Mouse (Mus musculus) adrenal gland (tissue): ENCODE results near the gene Uvssa.
"Not testable (repeated sequence)": the region's sequence is repeated elsewhere in the genome, so short reads cannot be mapped to it uniquely, and the experiment has no call there.

Experiments used
- intact Hi-C: fragments of 180-260 bp; cut with DNase I; formaldehyde crosslinking; loops from one replicate; pipeline ENCODE4 v1.15.1; 2025
- long read RNA-seq, 2 experiments: library from polyadenylated mRNA; unstranded; transcript quantifications; one replicate each; pipeline ENCODE4 v2.0.0; 2020; ENCODE audit warnings: borderline replicate concordance in 1 of 2; ENCODE audit not compliant: insufficient replicate concordance in 1 of 2

Uvssa gene
- long read RNA-seq, experiment 1, partial matches to known transcripts: 1 of 16 reads
- long read RNA-seq, experiment 1, other reads (novel, unspliced or antisense): 15 of 16 reads
- long read RNA-seq, experiment 2, partial matches to known transcripts: 2 of 9 reads
- long read RNA-seq, experiment 2, other reads (novel, unspliced or antisense): 7 of 9 reads

DNA sequence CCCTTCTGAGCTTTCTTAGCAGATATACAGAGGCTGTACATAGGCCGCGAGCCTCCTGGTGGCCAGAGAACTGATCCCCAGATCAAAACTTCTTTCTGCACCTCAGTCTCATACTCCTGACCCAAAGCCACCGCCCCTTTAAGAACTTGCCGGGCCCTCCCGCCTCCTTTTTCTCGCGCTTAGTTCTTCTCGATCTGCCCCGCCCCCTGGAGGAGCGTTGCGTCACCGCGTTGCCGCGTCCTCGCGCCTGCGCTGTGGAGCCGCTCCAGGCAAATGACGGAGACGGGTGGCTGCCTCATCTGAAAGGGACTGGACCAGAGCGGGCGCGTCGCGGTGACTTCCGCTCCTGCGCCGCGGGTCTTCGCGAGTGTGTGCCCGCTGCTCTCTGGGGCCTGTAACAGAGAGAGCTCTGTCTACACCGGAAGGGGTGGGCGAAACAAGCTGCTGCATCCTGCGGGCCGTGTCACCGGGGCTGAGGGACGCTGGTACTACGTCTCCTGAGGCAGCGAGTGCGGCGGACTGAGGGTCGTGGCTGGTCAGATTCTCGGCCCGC is at the start of gene Uvssa:
Gene Uvssa, plus strand, starts transcription at position 248 of the 553 bp plus-strand sequence.
- intact Hi-C loops: loop anchor here (2.0 to 5.0 kb wide), 2 partner anchors 41 to 104 kb away; partner anchors contain the start of genes Ctbp1 and Maea

DNA sequence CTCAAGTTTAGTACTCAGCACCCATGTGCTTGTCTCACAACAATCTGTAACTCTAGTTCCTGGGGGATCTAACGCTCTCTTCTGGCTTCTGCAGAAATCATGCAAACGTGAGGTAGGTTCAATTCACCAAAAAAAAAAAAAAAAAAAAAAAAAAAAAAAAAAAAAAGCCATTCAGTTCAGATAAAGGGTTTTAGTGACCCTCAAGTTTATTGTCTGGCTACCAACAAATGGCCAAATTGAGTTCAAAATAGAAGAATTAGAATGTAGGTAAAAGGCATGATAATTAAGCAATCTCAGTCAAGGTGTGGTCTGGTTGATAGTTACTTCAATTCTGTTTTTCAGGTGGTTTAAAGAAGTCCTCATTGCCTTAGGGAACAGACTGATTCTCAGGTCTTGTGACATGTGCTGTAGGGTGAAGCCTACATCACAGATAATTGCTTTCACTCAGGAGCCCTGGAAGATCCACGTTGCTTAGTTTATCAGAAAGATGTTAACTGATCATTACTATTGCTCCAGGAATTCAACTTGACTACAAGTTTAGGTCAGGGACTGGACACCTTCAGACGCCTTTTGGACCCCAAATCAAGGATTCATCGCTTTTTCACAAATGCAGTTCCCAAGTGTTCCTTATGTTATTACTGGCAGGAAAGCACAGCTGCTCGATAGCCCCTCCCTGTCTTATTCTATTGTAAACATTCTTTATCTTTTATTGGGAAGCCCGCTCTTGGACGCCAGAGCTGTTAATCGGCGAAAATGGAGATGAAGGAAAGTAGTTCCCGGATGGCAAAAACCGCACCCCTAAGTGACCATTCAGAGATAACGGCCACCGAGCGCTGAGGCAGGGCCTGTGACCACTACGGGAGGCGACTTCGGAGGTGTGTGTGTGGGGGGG is 43.7 kb upstream of the Uvssa start:
- intact Hi-C loops: loop anchor here (5.0 kb wide), 1 partner anchor 43 kb away; the partner anchor contains the start of gene Uvssa

DNA sequence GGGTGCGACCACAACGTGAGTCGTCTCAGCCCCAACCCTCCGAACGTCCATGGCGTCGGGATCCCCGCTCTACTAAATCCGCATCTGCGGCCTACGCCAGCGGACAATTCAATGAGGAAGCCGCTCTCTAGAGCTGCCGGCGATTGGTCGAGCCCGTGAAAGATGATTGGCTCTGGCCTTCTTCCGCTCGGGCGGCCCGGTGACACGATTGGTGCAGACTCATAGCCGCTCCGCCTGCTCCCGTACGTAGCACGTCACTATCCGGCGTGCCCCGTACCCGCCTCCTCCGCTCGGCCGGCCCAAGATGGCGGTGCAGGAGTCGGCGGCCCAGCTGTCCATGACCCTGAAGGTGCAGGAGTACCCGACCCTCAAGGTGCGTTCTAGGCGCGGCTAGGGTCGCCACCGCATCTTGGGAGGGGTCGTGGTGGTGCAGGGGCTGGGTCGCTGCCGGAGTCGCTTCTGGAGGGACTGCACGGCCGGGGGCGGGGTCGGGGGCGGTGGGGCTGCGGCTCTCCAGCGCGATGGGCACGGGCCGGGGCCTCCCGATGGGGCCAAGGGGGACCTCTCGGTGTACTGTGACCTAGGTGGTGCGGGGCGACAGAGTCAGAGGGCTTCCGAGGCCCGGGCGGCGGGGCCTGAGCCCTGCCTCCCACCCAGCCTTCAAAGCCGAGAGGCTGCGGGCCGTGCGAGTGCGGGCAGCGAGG is 42.9 kb upstream of the Uvssa start, which contains the start of gene Maea:
Gene Maea, plus strand, starts transcription at position 237 of the 704 bp plus-strand sequence.
- intact Hi-C loops: loop anchor here (5.0 kb wide), 1 partner anchor 42 kb away; the partner anchor contains the start of gene Uvssa

DNA sequence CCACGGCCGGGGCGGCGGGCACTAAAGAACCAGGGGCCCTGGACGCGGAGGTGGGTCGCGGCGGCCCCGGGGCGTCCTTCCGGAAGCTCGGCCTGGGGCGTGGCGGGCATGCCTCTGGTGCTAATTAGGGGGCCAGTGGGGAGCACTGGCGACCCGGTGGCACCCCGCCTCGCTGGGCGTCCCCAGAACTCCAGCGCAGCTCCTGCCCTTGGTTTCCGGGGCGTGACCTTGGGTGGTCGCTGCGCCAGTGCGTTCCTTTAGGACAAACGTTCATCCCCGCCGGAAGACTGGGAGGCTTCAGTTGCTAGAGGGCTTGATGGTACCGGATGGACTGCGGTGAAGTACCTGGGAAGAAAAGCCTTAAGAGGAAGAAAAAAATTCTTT is 42.4 kb upstream of the Uvssa start:
- intact Hi-C loops: loop anchor here (5.0 kb wide), 1 partner anchor 41 kb away; the partner anchor contains the start of gene Uvssa

DNA sequence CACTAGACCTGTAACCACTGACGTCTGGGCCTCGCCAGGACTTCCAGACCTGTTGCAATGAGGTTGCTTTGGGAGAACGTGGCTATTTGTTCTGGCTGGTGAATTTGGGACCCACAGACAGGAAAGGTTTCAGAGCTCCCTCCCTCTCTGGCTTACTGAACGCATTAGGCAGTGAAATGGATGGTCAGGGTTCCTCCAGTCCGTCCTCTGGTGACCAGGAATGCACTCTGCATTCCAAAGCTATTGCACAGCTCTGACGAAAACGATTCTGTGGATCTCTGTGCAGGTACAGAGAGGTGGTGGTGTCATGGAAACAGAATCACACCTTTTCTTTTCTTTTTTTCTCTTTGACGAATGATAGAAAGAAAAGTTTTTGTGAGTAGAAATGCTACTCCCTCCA is 41.1 kb upstream of the Uvssa start:
- intact Hi-C loops: loop anchor here (5.0 kb wide), 1 partner anchor 40 kb away; the partner anchor contains the start of gene Uvssa

DNA sequence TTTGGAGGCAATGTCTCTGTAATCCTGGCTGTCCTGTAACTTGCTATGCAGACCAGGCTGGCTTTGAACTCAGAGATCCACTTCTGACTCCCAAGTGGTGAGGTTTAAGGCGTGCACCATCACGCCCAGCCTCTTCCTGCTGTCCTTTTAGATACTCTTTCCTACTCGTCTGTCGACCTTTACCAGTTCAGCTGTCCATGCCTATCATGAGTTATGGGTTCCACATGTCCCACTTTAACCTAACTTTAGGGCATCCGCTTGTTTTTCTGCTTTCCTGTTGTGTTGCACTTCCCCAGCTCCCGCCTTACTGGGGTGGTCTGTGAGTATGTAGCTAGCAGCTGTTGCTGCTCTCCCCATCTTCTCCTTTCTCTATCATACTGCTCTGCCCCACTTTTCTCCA is 37.2 kb upstream of the Uvssa start:
- intact Hi-C loops: no loop called here

DNA sequence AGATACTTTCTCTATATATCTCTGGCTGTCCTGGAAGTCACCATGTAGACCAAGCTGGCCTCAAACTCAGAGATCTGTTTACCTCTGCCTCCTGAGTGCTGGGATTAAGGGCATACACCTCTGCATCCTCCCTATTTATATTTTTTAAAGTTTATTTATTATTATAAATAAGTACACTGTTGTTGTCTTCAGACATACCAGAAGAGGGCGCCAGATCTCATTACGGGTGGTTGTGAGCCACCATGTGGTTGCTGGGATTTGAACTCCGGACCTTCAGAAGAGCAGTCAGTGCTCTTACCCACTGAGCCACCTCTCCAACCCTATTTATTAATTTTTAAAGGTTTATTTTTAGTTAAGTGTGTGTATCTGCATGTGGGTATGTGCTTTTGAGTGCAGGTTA is 36.1 kb upstream of the Uvssa start:
- intact Hi-C loops: not testable (repeated sequence)

DNA sequence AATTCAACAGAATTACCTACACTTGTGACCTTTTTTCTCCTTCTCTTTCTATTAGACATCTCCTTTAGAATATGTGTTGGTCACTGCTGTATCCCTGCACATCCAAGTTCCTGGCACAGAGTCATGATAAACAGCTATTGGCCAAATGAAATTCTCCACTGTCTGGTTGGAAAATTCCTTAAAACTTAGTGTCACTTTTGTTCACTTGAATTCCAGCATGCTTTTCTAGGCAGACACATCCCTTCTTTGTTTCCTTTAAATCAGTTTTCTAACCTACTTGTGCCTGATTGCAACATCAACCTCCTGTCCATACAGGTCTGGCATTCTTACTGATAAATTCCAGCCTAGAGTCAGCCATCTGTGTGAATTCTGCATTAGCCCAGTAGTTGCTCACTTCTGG is 35.5 kb upstream of the Uvssa start:
- intact Hi-C loops: no loop called here

DNA sequence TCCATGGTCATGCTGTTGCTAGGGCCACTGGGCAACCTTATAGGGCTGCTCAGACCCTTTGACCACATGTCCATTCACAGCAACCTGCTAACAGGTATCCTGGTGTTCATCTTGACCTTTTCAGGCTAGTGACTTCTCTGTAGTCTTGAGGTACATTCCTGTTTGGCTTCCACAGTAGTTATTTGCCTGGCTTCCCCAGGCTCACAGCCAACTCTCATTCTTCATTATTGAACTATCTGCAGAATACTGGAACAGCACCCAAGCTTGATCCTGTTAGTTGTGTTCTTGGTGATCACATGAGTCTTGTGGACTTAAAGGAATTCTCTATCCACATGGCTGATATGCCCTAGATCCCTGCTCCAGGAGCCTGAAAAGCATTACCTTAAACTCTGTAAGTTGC is 34.8 kb upstream of the Uvssa start:
- intact Hi-C loops: no loop called here

DNA sequence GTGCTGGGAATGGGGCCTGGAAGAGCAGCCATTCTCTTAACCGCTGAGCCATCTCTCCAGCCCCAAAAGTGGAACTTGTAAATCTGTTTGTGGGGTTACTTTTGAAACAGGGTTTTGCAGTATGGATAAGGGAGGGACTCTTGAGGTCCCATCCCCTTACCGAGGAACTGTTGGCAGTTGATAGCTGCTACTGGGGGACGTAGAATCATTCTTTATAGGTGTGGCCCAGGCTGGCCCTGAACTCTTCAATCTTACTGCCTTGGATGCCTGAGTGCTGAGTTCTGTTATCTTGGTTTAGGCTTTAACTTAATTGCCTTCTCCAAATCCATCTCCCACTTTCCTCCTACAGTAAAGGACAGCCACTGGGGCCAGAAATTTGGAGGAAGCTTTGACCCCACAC is 34.3 kb upstream of the Uvssa start:
- intact Hi-C loops: no loop called here

DNA sequence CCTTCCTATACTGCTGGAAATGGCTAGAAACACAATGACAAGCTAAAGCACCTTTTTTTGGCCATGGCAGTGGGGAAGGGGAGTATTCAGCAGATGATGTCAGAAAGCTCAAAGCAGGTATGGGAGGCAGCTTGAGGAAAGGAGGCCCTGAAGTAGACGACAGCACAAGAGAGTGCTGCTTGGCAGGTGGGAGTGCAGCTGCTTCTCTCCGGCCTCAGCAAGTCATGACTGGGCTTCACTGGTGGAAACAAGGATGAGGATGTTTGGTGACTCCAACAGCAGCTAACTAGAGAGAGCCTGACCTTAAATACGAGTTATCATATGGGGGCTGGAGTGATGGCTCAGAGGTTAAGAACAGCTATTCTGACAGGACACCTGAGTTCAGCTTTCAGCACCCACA is 30.7 kb upstream of the Uvssa start:
- intact Hi-C loops: no loop called here

DNA sequence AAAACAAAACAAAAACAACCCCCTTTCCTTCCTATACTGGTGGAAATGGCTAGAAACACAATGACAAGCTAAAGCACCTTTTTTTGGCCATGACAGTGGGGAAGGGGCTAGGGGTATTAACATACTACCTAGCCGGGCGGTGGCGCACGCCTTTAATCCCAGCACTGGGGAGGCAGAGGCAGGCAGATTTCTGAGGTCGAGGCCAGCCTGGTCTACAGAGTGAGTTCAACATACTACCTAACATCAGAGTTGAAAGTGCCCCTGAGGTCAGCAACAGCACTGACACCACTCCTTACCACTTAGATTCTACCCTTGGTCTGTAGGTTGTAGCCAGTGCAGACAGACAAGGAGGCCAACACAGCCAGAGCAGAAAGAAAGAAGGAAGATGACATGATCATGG is 29.1 kb upstream of the Uvssa start:
- intact Hi-C loops: no loop called here

DNA sequence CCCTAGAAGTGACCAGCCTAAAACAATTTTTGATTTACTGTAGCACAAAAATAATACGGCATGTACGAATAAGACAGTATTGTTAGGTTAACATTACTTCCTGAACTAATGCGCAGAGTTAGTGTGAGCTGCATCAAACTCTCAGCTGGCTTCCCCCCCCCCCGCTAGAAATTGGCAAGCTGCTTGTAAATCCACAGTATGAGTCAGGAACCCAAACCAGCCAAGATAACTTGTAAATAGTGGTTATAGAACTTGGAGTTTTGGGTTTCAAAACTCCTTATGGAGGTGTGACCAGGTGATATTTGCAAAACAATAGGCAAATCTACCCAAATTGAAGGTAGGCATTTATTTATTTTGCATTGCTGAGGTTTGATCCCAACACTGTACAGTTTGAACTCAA is 28.6 kb upstream of the Uvssa start:
- intact Hi-C loops: no loop called here

DNA sequence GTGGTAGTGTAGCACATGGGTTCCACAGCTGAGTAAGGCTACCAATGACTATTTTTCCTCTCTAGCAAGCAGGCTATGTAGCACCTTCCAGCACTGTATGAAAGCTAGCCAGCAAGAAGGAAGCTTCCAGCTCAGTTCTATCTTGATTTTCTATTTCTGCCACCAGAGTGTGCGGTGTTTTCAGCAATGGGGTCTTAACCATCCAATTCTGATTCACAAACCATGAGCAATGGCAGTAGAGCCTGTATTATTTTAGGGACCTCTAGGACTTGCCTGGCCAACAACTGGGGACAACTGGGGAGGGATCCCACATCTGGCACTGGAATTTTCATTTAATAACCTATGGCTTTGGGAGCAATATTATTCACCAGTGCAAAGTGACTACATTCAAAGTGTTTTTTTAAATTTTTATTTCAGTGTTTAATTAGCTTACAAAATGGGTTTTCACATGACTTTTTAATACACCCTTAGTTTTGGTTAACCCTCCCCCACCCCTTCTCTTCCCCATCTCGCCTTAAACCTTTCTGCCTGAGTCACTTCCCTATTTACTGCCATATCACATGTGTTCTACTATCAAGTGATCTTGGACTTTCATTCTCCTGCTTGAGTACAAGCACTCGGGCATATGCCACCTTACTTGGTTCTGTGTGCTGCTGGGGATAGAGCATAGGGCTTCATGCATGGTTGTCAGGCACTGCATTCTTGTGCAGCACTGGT is 26.6 kb upstream of the Uvssa start:
- intact Hi-C loops: no loop called here

DNA sequence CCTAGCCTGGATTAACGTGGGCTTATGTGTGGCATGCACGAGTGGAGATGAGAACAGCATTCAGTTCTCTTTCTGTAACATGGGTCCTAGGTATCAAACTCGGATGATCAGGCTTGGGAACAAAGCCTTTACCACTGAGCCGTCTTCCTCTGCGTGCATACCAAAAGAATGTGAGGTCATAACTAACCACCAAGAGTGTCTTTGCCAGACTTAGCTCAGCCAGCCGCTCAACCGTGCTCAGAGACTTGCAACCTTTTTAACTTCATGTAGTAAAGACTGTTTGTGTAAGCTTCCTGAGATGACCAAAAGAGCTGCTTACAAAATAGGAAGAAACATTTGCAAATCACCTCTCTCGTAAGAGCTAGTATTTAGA is 26.1 kb upstream of the Uvssa start:
- intact Hi-C loops: no loop called here

DNA sequence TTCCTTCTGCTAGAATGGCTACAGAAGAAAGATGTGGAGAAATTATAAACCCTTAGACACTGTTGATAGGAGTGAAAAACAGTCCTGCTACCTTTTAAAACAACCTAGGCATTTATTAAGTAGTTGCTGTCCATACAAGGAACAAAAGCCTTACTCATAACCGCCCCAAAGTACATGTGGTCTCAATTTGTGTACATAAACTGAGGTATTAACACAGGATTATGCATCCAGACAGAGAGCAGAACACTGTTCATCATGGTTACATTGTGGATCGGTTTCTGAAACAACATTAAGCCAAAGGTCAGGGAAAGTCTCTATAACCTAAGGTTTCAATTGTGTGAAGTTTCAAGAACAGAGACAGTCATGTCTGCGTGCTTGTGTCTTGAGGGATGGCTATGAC is 25.3 kb upstream of the Uvssa start:
- intact Hi-C loops: no loop called here

DNA sequence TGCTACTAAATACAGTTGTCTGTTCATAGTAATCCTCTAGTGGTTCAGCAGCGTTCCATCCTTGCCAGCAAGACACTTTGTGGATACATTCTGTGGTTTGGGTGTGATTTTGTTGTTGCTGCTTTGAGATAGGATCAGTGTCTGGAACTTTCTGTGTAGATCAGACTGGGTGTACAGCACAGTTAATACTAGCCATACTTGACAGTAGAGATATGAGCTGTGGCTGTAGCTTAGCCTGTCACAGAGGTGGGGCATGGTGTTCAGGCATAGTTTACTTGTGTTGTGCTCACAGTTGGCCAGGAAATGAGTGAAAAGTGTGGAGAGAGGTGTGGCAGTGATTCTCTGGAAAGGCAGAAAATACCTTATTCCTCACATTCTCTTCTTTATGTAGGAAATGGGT is 20.9 kb upstream of the Uvssa start:
- intact Hi-C loops: no loop called here

DNA sequence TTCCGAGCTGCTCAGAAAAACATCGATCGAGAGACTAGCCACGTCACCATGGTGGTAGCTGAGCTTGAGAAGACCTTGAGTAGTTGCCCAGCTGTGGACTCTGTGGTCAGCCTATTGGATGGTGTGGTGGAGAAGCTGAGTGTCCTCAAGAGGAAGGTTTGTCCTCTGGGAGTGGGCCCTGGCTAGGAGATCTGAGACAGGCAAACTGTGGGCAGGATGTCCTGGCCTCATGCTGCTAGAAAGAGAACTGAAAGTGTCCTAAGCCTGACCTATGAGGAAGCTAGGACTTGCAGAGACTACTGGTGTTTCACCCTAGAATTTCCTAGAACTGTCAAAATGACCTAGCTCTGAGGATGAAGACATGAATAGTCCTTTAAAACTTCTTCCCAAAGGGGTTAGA is 19.9 kb upstream of the Uvssa start:
- intact Hi-C loops: no loop called here

DNA sequence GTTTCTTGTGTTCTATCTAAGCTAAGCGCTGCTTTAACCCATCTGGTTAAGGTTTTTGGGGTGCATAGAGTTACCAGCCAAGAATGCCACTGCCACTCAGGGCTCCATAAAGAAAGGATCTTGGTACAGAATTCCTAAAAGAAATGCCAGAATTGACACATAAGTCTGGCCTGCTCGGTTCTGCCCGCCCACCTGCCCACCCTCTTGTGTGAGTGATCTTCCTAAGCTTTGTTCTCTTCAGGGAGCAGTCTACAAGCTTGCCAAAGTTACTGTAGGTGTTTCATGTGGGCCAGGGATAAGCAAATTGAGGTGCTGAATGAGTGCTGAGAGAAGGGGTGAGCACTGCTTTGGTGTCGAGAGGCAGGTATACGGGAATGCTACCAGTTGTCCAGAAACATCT is 15.1 kb upstream of the Uvssa start:
- intact Hi-C loops: no loop called here

DNA sequence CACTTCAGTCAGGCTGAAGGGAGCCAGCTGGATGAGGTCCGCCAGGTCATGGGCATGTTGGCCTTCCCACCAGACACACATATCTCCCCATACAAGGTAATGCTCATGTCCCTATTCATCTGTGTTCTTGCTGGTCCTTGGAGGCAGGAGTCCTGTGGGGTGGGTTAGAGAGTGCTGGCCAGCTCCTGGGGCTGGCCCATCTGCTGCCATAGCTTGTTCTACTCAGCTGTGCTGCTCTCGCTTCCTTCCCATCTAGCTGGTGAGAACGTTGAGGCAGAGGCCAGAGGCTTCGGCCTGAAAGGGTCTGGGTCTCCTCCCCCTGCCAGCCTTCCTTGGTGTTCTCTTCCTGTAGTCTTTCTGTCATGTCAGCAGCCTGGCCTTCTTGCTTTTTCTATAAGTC is 9.7 kb upstream of the Uvssa start:
- intact Hi-C loops: no loop called here

DNA sequence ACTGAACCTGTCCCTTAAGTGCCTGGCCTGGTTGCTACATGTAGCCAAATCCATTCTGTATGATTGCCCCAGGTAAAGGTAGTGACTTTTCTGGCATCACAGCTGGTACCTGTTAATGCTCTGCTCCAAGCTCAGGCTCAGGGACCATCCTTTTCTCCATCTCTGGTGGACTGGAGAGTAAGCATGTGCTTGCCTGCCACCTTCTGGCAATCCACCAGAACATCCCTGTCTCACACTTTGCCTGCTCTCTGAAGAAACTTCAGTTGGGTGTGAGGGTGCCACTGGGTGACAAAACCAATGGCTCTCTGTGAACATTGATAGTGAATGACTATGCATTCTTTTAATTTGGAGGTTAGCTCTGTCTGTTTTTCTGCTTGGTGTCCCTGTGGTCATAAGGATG is 7.2 kb upstream of the Uvssa start:
- intact Hi-C loops: loop anchor here (5.0 kb wide), 1 partner anchor 164 kb away; no protein-coding TSS in a partner anchor
